Mouse (Mus musculus): Measurements from ENCODE around the gene Gna15. TPM values are rescaled to one million over a fixed set of nuclear protein-coding genes. Genes with fewer than 3 reads are reported as not detected.

Gna15 gene
- polyA plus RNA-seq, 1 experiment from 2014 or later = 1.8 TPM

DNA sequence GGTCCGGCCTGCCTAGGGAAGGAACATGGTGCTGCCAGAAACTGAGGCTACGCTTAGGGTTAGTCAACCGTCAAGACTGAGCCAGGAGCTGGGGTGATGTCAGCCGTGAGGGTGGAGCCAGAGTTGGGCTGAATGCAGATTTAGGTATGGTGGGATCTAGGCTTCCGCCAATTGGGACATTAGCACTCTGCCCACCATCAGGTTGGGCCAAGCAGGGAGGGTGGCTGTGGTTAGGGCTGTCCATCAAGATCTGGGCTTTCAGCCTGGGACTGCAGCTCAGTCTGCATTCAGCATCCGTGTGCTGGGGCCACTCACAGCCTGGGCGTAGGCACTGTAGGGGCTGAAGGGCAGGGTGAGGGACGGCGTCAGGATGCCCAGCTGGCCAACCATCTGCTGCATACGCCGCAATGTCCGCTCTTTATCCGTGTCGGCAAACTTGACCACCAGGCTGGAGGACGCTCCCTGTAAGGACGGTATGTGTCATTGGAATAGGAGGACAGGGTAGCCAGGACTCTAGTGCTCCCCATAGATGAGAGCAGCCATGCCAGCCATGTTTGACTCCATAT lies 56.3 kb downstream of the Gna15 start:
- WGBS = 78% methylated on average over 16 of the region's 16 CpGs
- H3K27me3 ChIP-seq (ENCODE audit: control insufficient read depth, insufficient read depth, low read depth, low read length) = peaks cover 33% of the 10 kb centered on the region
- no peak for ATAC-seq (ENCODE audit: low read depth)

DNA sequence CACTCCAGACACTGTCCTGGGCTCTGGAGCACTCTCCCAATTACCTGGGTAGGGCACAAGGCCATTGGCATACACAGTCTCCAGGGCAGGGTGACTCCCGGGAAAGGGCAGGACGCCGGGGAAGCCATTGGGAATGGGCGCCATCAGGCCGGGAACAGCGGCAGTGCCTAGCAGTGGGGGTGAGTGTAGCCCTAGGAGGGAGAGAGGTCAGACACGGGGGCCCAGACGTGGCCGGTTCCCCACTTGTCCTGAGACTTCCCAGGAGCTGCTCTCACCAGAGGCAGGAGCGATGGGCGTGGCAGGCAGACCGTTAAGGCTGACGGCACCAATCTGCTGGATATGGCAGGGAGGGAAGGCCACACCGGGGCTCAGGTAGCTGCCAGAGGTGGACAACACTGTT lies 57.1 kb downstream of the Gna15 start:
- no peak overlapping the region for H3K4me3 ChIP-seq (ENCODE audit: low read length)
- no peak for ATAC-seq (ENCODE audit: low read depth)
- peaks cover 36% of the 10 kb centered on the region for H3K27me3 ChIP-seq (ENCODE audit: control insufficient read depth, insufficient read depth, low read depth, low read length)
- 52% methylated on average over 14 of the region's 14 CpGs for WGBS
- H3K4me1 ChIP-seq (replicated peaks; ENCODE audit: control insufficient read depth, insufficient read depth, low read length) = peaks cover 6% of the 10 kb centered on the region; the same call in 1 of the 2 replicates
- H3K9me3 ChIP-seq (ENCODE audit: control insufficient read depth, low read length) = no peaks in the 10 kb centered on the region
- no peak overlapping the region for H3K4me2 ChIP-seq (ENCODE audit: low read depth, low read length)
- no peaks in the 10 kb centered on the region for H3K36me3 ChIP-seq (ENCODE audit: control insufficient read depth, insufficient read depth, low read length)
- no peak overlapping the region for H3K9ac ChIP-seq (ENCODE audit: low read length)
- no peak overlapping the region for H3K27ac ChIP-seq (ENCODE audit: low read length)

More for the DNA sequence above, 56.3 kb downstream of the Gna15 start:
- no peak overlapping the region for H3K9ac ChIP-seq (ENCODE audit: low read length)
- H3K9me3 ChIP-seq (ENCODE audit: control insufficient read depth, low read length) = no peaks in the 10 kb centered on the region
- H3K4me1 ChIP-seq (replicated peaks; ENCODE audit: control insufficient read depth, insufficient read depth, low read length) = peaks cover 4% of the 10 kb centered on the region; the same call in 1 of the 2 replicates
- no peak overlapping the region for H3K27ac ChIP-seq (ENCODE audit: low read length)
- H3K36me3 ChIP-seq (ENCODE audit: control insufficient read depth, insufficient read depth, low read length) = no peaks in the 10 kb centered on the region
- H3K4me2 ChIP-seq (ENCODE audit: low read depth, low read length) = no peak overlapping the region
- no peak overlapping the region for H3K4me3 ChIP-seq (ENCODE audit: low read length)

DNA sequence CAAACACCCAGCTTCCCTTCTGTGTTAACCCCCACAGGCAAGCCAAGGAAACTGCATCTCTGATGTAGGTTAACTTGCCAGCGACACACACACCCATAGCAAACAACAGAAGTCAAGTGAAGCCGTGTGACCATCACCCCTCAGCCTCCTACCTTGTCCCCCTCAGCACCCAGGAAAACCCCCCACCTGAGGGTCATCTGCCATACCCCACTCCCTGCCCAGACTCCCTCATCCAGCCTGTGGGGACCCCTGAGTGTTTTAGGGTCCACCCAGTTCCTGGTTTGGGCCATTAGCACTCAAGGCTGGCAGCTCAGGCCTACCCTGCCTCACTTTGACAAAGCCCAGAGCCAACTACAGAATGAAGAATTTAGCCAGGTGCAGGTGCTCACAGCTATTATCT lies 58.0 kb downstream of the Gna15 start:
- Histone ChIP-seq H3K4me2 (ENCODE audit: low read depth, low read length) (no peak overlapping the region), H3K4me1 (replicated peaks; ENCODE audit: control insufficient read depth, insufficient read depth, low read length) (peaks cover 8% of the 10 kb centered on the region; the same call in 1 of the 2 replicates), H3K36me3 (ENCODE audit: control insufficient read depth, insufficient read depth, low read length) (no peaks in the 10 kb centered on the region), H3K9me3 (ENCODE audit: control insufficient read depth, low read length) (no peaks in the 10 kb centered on the region), H3K27ac (ENCODE audit: low read length) (no peak overlapping the region), H3K9ac (ENCODE audit: low read length) (no peak overlapping the region), H3K27me3 (ENCODE audit: control insufficient read depth, insufficient read depth, low read depth, low read length) (peaks cover 44% of the 10 kb centered on the region), H3K4me3 (ENCODE audit: low read length) (no peak overlapping the region)
- WGBS = 68% methylated on average over 2 of the region's 2 CpGs
- ATAC-seq (ENCODE audit: low read depth) = no peak

DNA sequence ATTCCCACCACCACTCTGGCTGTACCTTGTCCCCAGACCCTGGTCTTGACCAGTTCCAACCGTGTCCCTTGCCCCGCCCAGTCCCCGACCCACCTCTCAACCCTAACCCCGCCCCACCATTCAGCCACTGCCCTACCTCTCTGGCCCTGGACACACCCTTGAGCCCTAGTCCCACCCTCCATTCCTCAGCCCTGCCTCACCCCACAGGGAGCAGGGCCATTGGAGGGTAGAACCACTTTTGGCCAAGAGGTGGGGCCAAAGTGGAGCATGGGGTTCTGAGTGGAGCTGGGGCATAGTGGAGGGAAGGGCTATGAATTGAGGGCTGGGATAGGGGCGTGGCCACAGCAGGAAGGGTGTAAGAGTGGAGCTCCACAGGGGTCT lies 58.8 kb downstream of the Gna15 start:
- peaks cover 11% of the 10 kb centered on the region; the same call in 1 of the 2 replicates for H3K4me1 ChIP-seq (replicated peaks; ENCODE audit: control insufficient read depth, insufficient read depth, low read length)
- peak; percentile 77 for ATAC-seq (ENCODE audit: low read depth)
- 0 out of 2 replicates have a peak overlapping the region, but pooled peaks have one; percentile 58 for H3K4me2 ChIP-seq (ENCODE audit: low read depth, low read length)
- 4% methylated on average over 5 of the region's 5 CpGs for WGBS
- no peaks in the 10 kb centered on the region for H3K9me3 ChIP-seq (ENCODE audit: control insufficient read depth, low read length)
- no peak overlapping the region for H3K4me3 ChIP-seq (ENCODE audit: low read length)
- H3K9ac ChIP-seq (ENCODE audit: low read length) = no peak overlapping the region
- H3K36me3 ChIP-seq (ENCODE audit: control insufficient read depth, insufficient read depth, low read length) = no peaks in the 10 kb centered on the region
- no peak overlapping the region for H3K27ac ChIP-seq (ENCODE audit: low read length)
- peaks cover 50% of the 10 kb centered on the region for H3K27me3 ChIP-seq (ENCODE audit: control insufficient read depth, insufficient read depth, low read depth, low read length)

DNA sequence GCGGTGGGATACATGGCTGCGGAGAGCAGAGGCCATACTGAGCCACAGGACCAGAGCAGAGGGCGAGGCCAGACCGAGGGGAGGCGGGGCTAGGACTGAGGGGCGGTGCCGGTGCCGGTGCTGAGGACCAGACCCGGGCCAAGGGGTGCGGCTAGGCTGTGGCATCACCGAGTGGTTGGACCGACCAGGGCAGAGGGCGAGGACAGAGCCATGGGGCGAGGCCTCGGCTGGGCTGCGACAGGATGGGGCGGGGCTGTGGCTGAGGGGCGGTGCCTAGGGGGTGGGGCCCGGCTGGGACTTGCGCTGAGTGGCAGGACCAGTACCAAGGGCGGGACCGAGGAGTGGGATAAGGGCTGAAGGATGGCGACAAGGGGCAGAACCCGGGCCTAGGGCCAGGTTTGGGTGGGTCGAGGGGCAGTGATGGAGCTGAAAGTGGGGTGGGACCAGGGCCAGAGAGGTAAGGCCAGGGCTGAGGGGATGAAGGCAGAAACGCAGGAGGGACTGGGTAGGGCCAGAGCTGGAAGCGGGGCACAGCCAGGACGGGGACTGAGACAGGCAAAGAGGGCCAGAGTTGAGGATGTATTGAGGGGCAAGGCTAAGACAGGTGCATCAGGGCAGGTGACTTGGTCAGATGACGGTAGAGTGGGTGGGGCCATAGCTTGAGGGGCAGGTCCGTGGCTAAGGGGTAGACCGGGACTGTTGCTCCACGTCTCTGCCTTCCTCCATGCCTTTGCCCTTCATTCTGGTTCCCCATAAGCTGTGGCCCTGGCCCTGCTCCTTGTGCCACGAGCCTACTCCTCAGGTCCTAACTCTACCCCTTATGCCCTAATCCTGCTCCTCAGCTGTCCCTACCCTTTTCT lies 59.4 kb downstream of the Gna15 start:
- peaks cover 55% of the 10 kb centered on the region for H3K27me3 ChIP-seq (ENCODE audit: control insufficient read depth, insufficient read depth, low read depth, low read length)
- ATAC-seq (ENCODE audit: low read depth) = peak; percentile 84
- H3K4me1 ChIP-seq (replicated peaks; ENCODE audit: control insufficient read depth, insufficient read depth, low read length) = peaks cover 11% of the 10 kb centered on the region; the same call in 1 of the 2 replicates
- peak overlapping the region; percentile 58 for H3K4me2 ChIP-seq (ENCODE audit: low read depth, low read length)
- H3K4me3 ChIP-seq (ENCODE audit: low read length) = peak overlapping the region; percentile 40
- peak overlapping the region; percentile 45 for H3K9ac ChIP-seq (ENCODE audit: low read length)
- H3K27ac ChIP-seq (ENCODE audit: low read length) = no peak overlapping the region
- 2% methylated on average over 31 of the region's 33 CpGs for WGBS
- H3K9me3 ChIP-seq (ENCODE audit: control insufficient read depth, low read length) = no peaks in the 10 kb centered on the region
- no peaks in the 10 kb centered on the region for H3K36me3 ChIP-seq (ENCODE audit: control insufficient read depth, insufficient read depth, low read length)

DNA sequence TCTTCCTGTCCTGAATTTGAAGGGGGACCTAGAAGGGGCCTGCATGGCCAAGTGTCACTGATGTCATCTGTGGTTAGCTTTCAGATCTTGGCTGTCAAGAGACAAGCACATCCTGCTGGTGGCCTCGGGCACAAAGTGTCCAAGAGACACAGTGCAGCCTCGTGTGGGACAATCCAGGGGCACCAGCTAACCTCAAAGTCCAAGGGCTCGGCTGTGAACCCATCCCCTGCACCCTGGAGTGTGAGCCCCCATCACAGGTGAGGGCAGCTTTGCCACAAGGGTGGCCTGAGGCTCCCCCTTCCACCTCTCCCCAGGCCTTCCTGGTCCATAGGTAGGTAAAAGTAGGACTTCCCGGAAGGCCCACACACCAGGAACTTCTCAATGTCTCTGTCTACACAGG lies 60.5 kb downstream of the Gna15 start:
- no peak overlapping the region; the same call in 1 of the 2 replicates for H3K4me3 ChIP-seq (ENCODE audit: low read length)
- H3K9ac ChIP-seq (ENCODE audit: low read length) = no peak overlapping the region
- H3K27ac ChIP-seq (ENCODE audit: low read length) = no peak overlapping the region
- H3K27me3 ChIP-seq (ENCODE audit: control insufficient read depth, insufficient read depth, low read depth, low read length) = peaks cover 62% of the 10 kb centered on the region
- no peaks in the 10 kb centered on the region for H3K9me3 ChIP-seq (ENCODE audit: control insufficient read depth, low read length)
- no peaks in the 10 kb centered on the region for H3K36me3 ChIP-seq (ENCODE audit: control insufficient read depth, insufficient read depth, low read length)
- peaks cover 11% of the 10 kb centered on the region; the same call in 1 of the 2 replicates for H3K4me1 ChIP-seq (replicated peaks; ENCODE audit: control insufficient read depth, insufficient read depth, low read length)
- WGBS = 45% methylated on average over 4 of the region's 4 CpGs
- no peak for ATAC-seq (ENCODE audit: low read depth)
- H3K4me2 ChIP-seq (ENCODE audit: low read depth, low read length) = no peak overlapping the region

DNA sequence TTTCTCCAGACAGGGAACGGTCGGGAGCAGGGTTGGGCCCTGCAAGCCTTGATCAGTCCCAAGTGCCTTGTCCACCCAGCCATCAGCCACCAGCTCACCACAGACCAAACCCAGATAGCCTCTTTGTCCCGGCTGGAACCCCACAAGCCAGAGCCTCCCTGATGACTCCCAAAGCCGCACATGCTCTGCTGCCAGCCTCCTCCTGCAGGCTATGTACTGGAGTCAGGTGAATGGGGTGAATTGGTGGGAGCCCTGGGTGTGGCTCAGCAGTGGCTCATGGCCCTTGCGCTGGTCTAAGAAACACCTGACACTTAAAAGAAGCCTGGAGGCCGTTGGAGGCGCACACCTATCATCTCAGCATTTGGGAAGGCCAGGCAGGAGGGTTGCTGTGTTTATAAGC lies 61.1 kb downstream of the Gna15 start:
- Histone ChIP-seq H3K27me3 (ENCODE audit: control insufficient read depth, insufficient read depth, low read depth, low read length) (peaks cover 66% of the 10 kb centered on the region), H3K4me3 (ENCODE audit: low read length) (no peak overlapping the region), H3K9ac (ENCODE audit: low read length) (no peak overlapping the region), H3K4me2 (ENCODE audit: low read depth, low read length) (no peak overlapping the region), H3K27ac (ENCODE audit: low read length) (no peak overlapping the region), H3K9me3 (ENCODE audit: control insufficient read depth, low read length) (no peaks in the 10 kb centered on the region), H3K4me1 (replicated peaks; ENCODE audit: control insufficient read depth, insufficient read depth, low read length) (peaks cover 11% of the 10 kb centered on the region; the same call in 1 of the 2 replicates), H3K36me3 (ENCODE audit: control insufficient read depth, insufficient read depth, low read length) (no peaks in the 10 kb centered on the region)
- WGBS = 69% methylated on average over 7 of the region's 7 CpGs
- ATAC-seq (ENCODE audit: low read depth) = no peak

DNA sequence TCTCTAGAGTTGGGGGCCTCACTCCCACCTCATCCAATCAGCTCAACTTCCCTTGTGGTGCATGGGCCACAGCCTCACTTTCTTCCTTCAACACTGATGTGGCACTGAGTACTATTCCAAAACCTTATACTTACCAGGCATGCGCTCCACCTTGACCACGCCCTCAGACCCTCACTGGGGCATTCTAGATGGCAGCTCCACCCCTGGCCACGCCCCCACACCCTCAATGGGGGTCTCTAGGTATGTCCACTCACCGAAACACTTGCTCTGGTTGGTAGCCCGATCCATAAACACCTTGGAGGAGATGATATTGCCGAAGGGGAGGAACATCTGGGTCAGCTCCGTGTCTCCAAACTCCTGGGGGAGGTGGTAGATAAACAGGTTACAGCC lies 61.6 kb downstream of the Gna15 start:
- no peak overlapping the region for H3K9ac ChIP-seq (ENCODE audit: low read length)
- peaks cover 71% of the 10 kb centered on the region for H3K27me3 ChIP-seq (ENCODE audit: control insufficient read depth, insufficient read depth, low read depth, low read length)
- no peak overlapping the region for H3K4me3 ChIP-seq (ENCODE audit: low read length)
- no peaks in the 10 kb centered on the region for H3K9me3 ChIP-seq (ENCODE audit: control insufficient read depth, low read length)
- ATAC-seq (ENCODE audit: low read depth) = no peak
- no peak overlapping the region for H3K4me2 ChIP-seq (ENCODE audit: low read depth, low read length)
- peaks cover 11% of the 10 kb centered on the region; the same call in 1 of the 2 replicates for H3K4me1 ChIP-seq (replicated peaks; ENCODE audit: control insufficient read depth, insufficient read depth, low read length)
- no peaks in the 10 kb centered on the region for H3K36me3 ChIP-seq (ENCODE audit: control insufficient read depth, insufficient read depth, low read length)
- 34% methylated on average over 7 of the region's 7 CpGs for WGBS
- H3K27ac ChIP-seq (ENCODE audit: low read length) = no peak overlapping the region

DNA sequence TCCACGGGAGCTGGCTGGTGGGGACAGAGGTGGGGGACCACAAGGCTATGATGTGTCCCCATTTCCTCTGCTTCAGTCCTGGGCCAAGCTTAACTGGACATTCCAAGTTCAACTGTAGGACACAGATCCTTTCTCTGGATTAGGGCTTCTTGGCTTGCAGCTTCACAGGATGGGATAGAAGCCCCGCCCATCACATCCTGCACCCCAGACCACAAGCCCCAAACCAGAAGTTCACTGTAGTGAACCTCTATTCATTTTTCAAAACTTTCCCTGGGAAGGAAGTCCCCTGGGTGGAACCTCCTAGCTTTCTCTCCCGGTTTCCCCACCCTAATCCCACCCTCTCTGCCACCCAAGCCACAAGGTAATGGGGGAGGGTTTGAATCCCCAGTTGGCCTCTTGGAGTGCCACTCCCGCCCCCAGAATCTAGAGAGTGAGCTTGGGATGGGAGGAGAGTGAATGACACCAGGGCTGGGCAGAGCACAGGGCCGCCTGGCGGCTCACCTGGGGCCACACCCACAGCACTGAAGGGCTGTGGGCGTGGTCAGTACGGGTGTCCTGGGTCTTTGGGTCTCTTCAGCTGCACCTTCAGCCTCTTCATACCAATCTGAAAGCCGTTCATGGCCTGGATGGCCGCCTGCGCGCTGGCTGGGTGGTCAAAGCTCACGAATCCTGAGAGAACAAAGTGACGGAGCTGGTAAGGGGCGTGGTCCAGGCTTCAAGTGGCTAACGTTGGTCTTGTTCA lies 62.2 kb downstream of the Gna15 start:
- 4% methylated on average over 16 of the region's 16 CpGs for WGBS
- Histone ChIP-seq H3K4me3 (ENCODE audit: low read length) (0 out of 2 replicates have a peak overlapping the region, but pooled peaks have one; percentile 8), H3K9me3 (ENCODE audit: control insufficient read depth, low read length) (no peaks in the 10 kb centered on the region), H3K27ac (ENCODE audit: low read length) (no peak overlapping the region), H3K27me3 (ENCODE audit: control insufficient read depth, insufficient read depth, low read depth, low read length) (peaks cover 76% of the 10 kb centered on the region), H3K9ac (ENCODE audit: low read length) (no peak overlapping the region), H3K4me1 (replicated peaks; ENCODE audit: control insufficient read depth, insufficient read depth, low read length) (peaks cover 11% of the 10 kb centered on the region; the same call in 1 of the 2 replicates), H3K36me3 (ENCODE audit: control insufficient read depth, insufficient read depth, low read length) (no peaks in the 10 kb centered on the region), H3K4me2 (ENCODE audit: low read depth, low read length) (peak overlapping the region; percentile 32)
- no peak for ATAC-seq (ENCODE audit: low read depth)

Data from lung, embryonic 16.5 days (tissue).